Mouse (Mus musculus) heart, embryonic 12.5 days (tissue): ENCODE measurements around the gene Gm11397. TPM values are rescaled to one million over a fixed set of nuclear protein-coding genes. Genes with fewer than 3 reads are reported as not detected.
"Not testable (repeated sequence)": the region's sequence is repeated elsewhere in the genome, so short reads cannot be mapped to it uniquely, and the experiment has no call there.

Experiments used
- ATAC-seq: fragments of 200-750 bp; cut with Nextera tagmentation; 2 replicates; pipeline ENCODE4 v1.8.0; 2017; ENCODE audit warnings: moderate TSS enrichment, moderate library complexity; ENCODE audit not compliant: insufficient number of reproducible peaks, low FRiP score
- H3K27ac ChIP-seq: fragments of 300-500 bp; sonication (generic); 2 replicates; pipeline ENCODE4 v1.5.1; 2016; ENCODE audit warnings: mild to moderate bottlenecking, moderate library complexity; ENCODE audit not compliant: poor library complexity, severe bottlenecking
- H3K27me3 ChIP-seq: fragments of 300-500 bp; sonication (generic); replicated peaks from 2 replicates; pipeline ENCODE4 v1.6.1; 2016; ENCODE audit warnings: mild to moderate bottlenecking, moderate library complexity
- H3K36me3 ChIP-seq: fragments of 300-500 bp; sonication (generic); 2 replicates; pipeline ENCODE4 v1.6.1; 2016; ENCODE audit warnings: mild to moderate bottlenecking, moderate library complexity
- H3K4me1 ChIP-seq: fragments of 300-500 bp; sonication (generic); replicated peaks from 2 replicates; pipeline ENCODE4 v1.6.1; 2016; ENCODE audit warnings: mild to moderate bottlenecking
- H3K4me2 ChIP-seq: fragments of 300-500 bp; sonication (generic); 2 replicates; pipeline ENCODE4 v1.6.1; 2016; ENCODE audit warnings: mild to moderate bottlenecking, moderate library complexity
- H3K4me3 ChIP-seq: fragments of 300-500 bp; sonication (generic); 2 replicates; pipeline ENCODE4 v1.5.1; 2016; ENCODE audit warnings: mild to moderate bottlenecking
- H3K9ac ChIP-seq: fragments of 300-500 bp; sonication (generic); 2 replicates; pipeline ENCODE4 v1.6.1; 2016; ENCODE audit warnings: mild to moderate bottlenecking, moderate library complexity
- H3K9me3 ChIP-seq: fragments of 300-500 bp; sonication (generic); replicated peaks from 2 replicates; pipeline ENCODE4 v1.6.1; 2016; ENCODE audit warnings: mild to moderate bottlenecking, moderate library complexity
- WGBS: fragments of 180-500 bp; shearing (Covaris S2); methylation state at CpG from one replicate; pipeline ENCODE4 v1.1.7; 2016; 5-methylcytosine and 5-hydroxymethylcytosine counted together
- polyA plus RNA-seq: library from polyadenylated mRNA; unstranded; fragments of >200 nt; fragmentation: Nextera tagmentation; extraction: Ambion mirVana; gene quantifications from 2 replicates; pipeline ENCODE4 v1.2.1, GENCODE M21; 2016

Gm11397 gene
- polyA plus RNA-seq, result not detected in 2 replicates

GRCm38 (mm10) chr13:33395461-33395860, at the start of gene Gm11397:
Gene Gm11397, plus strand, starts transcription at chr13:33395761.
- H3K4me1 ChIP-seq, H3K27ac ChIP-seq, H3K4me2 ChIP-seq, H3K27me3 ChIP-seq, H3K36me3 ChIP-seq, ATAC-seq, H3K9ac ChIP-seq, H3K4me3 ChIP-seq, H3K9me3 ChIP-seq: not testable (repeated sequence)
- 71% methylated on average over 2 of the region's 2 CpGs for WGBS

GRCm38 (mm10) chr13:33356666-33357065, 38.9 kb upstream of the Gm11397 start:
- not testable (repeated sequence) for ATAC-seq, H3K4me3 ChIP-seq, H3K9ac ChIP-seq, H3K9me3 ChIP-seq, H3K4me1 ChIP-seq, H3K4me2 ChIP-seq, H3K27ac ChIP-seq, H3K27me3 ChIP-seq, H3K36me3 ChIP-seq
- WGBS, result 93% methylated on average over 1 of the region's 1 CpGs

GRCm38 (mm10) chr13:33432714-33433113, 37.2 kb downstream of the Gm11397 start:
- not testable (repeated sequence) for H3K27ac ChIP-seq, H3K4me2 ChIP-seq, H3K9me3 ChIP-seq, H3K27me3 ChIP-seq, H3K4me3 ChIP-seq, H3K9ac ChIP-seq, H3K4me1 ChIP-seq, H3K36me3 ChIP-seq, ATAC-seq

Other genes with a start within 250 kb of the Gm11397 start
- gene Serpinb9c, start 236.0 kb upstream of the Gm11397 start, polyA plus RNA-seq, result not detected in 2 replicates
- gene Serpinb9d, start 202.8 kb upstream of the Gm11397 start, polyA plus RNA-seq, result not detected in 2 replicates
- gene Serpinb9e, start 146.1 kb upstream of the Gm11397 start, polyA plus RNA-seq, result not detected in 2 replicates
- gene Serpinb9f, start 71.7 kb upstream of the Gm11397 start, polyA plus RNA-seq, result not detected in 2 replicates
- not detected in 2 replicates for gene Serpinb9g, start 89.0 kb downstream of the Gm11397 start, polyA plus RNA-seq